Mouse (Mus musculus): ENCODE measurements around the gene Gcnt4. TPM values are rescaled to one million over a fixed set of nuclear protein-coding genes. Genes with fewer than 3 reads are reported as not detected.

Gcnt4 gene
- polyA plus RNA-seq, 1 experiment from 2014 or later: not detected

GRCm38 (mm10) chr13:96924985-96925745 is 676 bp downstream of the Gcnt4 start:
- Histone ChIP-seq H3K4me1 (ENCODE audit: control insufficient read depth, insufficient read depth, low read length) (0 out of 2 replicates have a peak, but pooled peaks cover 8% of the 10 kb centered on the region), H3K9me3 (ENCODE audit: control insufficient read depth, low read length) (no peaks in the 10 kb centered on the region), H3K27ac (ENCODE audit: low read depth, low read length) (no peak overlapping the region), H3K27me3 (ENCODE audit: control insufficient read depth, insufficient read depth, low read length) (peaks cover 17% of the 10 kb centered on the region), H3K4me3 (ENCODE audit: low read depth, low read length) (peak overlapping the region; percentile 62), H3K9ac (replicated peaks; ENCODE audit: low read depth, low read length) (peak overlapping the region; percentile 52), H3K4me2 (ENCODE audit: low read depth, low read length) (peak overlapping the region; percentile 100), H3K36me3 (ENCODE audit: control insufficient read depth, insufficient read depth, low read length) (no peaks in the 10 kb centered on the region)
- WGBS: 1% methylated on average over 53 of the region's 53 CpGs
- ATAC-seq (ENCODE audit: low read depth): peak; percentile 73

- Histone ChIP-seq H3K9ac (replicated peaks; ENCODE audit: low read depth, low read length) (no peak overlapping the region), H3K4me3 (ENCODE audit: low read depth, low read length) (no peak overlapping the region), H3K36me3 (ENCODE audit: control insufficient read depth, insufficient read depth, low read length) (no peaks in the 10 kb centered on the region), H3K4me1 (ENCODE audit: control insufficient read depth, insufficient read depth, low read length) (0 out of 2 replicates have a peak, but pooled peaks cover 8% of the 10 kb centered on the region), H3K4me2 (ENCODE audit: low read depth, low read length) (no peak overlapping the region), H3K9me3 (ENCODE audit: control insufficient read depth, low read length) (no peaks in the 10 kb centered on the region), H3K27ac (ENCODE audit: low read depth, low read length) (no peak overlapping the region), H3K27me3 (ENCODE audit: control insufficient read depth, insufficient read depth, low read length) (peaks cover 17% of the 10 kb centered on the region)
- WGBS: 43% methylated on average over 10 of the region's 10 CpGs
- ATAC-seq (ENCODE audit: low read depth): no peak
Observed at GRCm38 (mm10) chr13:96925991-96926725, 1.7 kb downstream of the Gcnt4 start.

GRCm38 (mm10) chr13:96927781-96928180 is 3.3 kb downstream of the Gcnt4 start:
- ATAC-seq (ENCODE audit: low read depth): no peak
- no peaks in the 10 kb centered on the region for H3K9me3 ChIP-seq (ENCODE audit: control insufficient read depth, low read length)
- H3K4me1 ChIP-seq (ENCODE audit: control insufficient read depth, insufficient read depth, low read length): 0 out of 2 replicates have a peak, but pooled peaks cover 8% of the 10 kb centered on the region
- H3K27ac ChIP-seq (ENCODE audit: low read depth, low read length): no peak overlapping the region
- no peaks in the 10 kb centered on the region for H3K36me3 ChIP-seq (ENCODE audit: control insufficient read depth, insufficient read depth, low read length)
- WGBS: 97% methylated on average over 1 of the region's 1 CpGs
- no peak overlapping the region for H3K9ac ChIP-seq (replicated peaks; ENCODE audit: low read depth, low read length)
- no peak overlapping the region for H3K4me2 ChIP-seq (ENCODE audit: low read depth, low read length)
- no peak overlapping the region for H3K4me3 ChIP-seq (ENCODE audit: low read depth, low read length)
- peaks cover 17% of the 10 kb centered on the region for H3K27me3 ChIP-seq (ENCODE audit: control insufficient read depth, insufficient read depth, low read length)

GRCm38 (mm10) chr13:96928432-96929039 is 4.0 kb downstream of the Gcnt4 start:
- H3K27me3 ChIP-seq (ENCODE audit: control insufficient read depth, insufficient read depth, low read length): peaks cover 17% of the 10 kb centered on the region
- no peak for ATAC-seq (ENCODE audit: low read depth)

GRCm38 (mm10) chr13:96932745-96933144 is 8.3 kb downstream of the Gcnt4 start:
- no peaks in the 10 kb centered on the region for H3K4me1 ChIP-seq (ENCODE audit: control insufficient read depth, insufficient read depth, low read length)
- H3K4me2 ChIP-seq (ENCODE audit: low read depth, low read length): no peak overlapping the region
- no peak overlapping the region for H3K4me3 ChIP-seq (ENCODE audit: low read depth, low read length)
- H3K9me3 ChIP-seq (ENCODE audit: control insufficient read depth, low read length): no peaks in the 10 kb centered on the region
- no peak overlapping the region for H3K27ac ChIP-seq (ENCODE audit: low read depth, low read length)
- H3K9ac ChIP-seq (replicated peaks; ENCODE audit: low read depth, low read length): no peak overlapping the region
- WGBS: 92% methylated on average over 5 of the region's 5 CpGs
- H3K27me3 ChIP-seq (ENCODE audit: control insufficient read depth, insufficient read depth, low read length): no peaks in the 10 kb centered on the region
- H3K36me3 ChIP-seq (ENCODE audit: control insufficient read depth, insufficient read depth, low read length): no peaks in the 10 kb centered on the region
- ATAC-seq (ENCODE audit: low read depth): no peak

More at GRCm38 (mm10) chr13:96928432-96929039, 4.0 kb downstream of the Gcnt4 start:
- H3K9me3 ChIP-seq (ENCODE audit: control insufficient read depth, low read length): no peaks in the 10 kb centered on the region
- H3K9ac ChIP-seq (replicated peaks; ENCODE audit: low read depth, low read length): no peak overlapping the region
- H3K4me3 ChIP-seq (ENCODE audit: low read depth, low read length): no peak overlapping the region
- no peaks in the 10 kb centered on the region for H3K36me3 ChIP-seq (ENCODE audit: control insufficient read depth, insufficient read depth, low read length)
- H3K4me2 ChIP-seq (ENCODE audit: low read depth, low read length): no peak overlapping the region
- 0 out of 2 replicates have a peak, but pooled peaks cover 8% of the 10 kb centered on the region for H3K4me1 ChIP-seq (ENCODE audit: control insufficient read depth, insufficient read depth, low read length)
- WGBS: 9% methylated on average over 8 of the region's 8 CpGs
- H3K27ac ChIP-seq (ENCODE audit: low read depth, low read length): no peak overlapping the region

GRCm38 (mm10) chr13:96933367-96933766 is 8.9 kb downstream of the Gcnt4 start:
- H3K4me2 ChIP-seq (ENCODE audit: low read depth, low read length): no peak overlapping the region
- no peaks in the 10 kb centered on the region for H3K4me1 ChIP-seq (ENCODE audit: control insufficient read depth, insufficient read depth, low read length)
- H3K27ac ChIP-seq (ENCODE audit: low read depth, low read length): no peak overlapping the region
- no peak overlapping the region for H3K9ac ChIP-seq (replicated peaks; ENCODE audit: low read depth, low read length)
- no peaks in the 10 kb centered on the region for H3K9me3 ChIP-seq (ENCODE audit: control insufficient read depth, low read length)
- no peak for ATAC-seq (ENCODE audit: low read depth)
- no peaks in the 10 kb centered on the region for H3K36me3 ChIP-seq (ENCODE audit: control insufficient read depth, insufficient read depth, low read length)
- H3K4me3 ChIP-seq (ENCODE audit: low read depth, low read length): no peak overlapping the region
- WGBS: 60% methylated on average over 8 of the region's 8 CpGs
- H3K27me3 ChIP-seq (ENCODE audit: control insufficient read depth, insufficient read depth, low read length): no peaks in the 10 kb centered on the region

- Histone ChIP-seq H3K9me3 (ENCODE audit: control insufficient read depth, low read length) (no peaks in the 10 kb centered on the region), H3K9ac (replicated peaks; ENCODE audit: low read depth, low read length) (no peak overlapping the region), H3K4me3 (ENCODE audit: low read depth, low read length) (no peak overlapping the region), H3K36me3 (ENCODE audit: control insufficient read depth, insufficient read depth, low read length) (no peaks in the 10 kb centered on the region), H3K27ac (ENCODE audit: low read depth, low read length) (no peak overlapping the region), H3K4me2 (ENCODE audit: low read depth, low read length) (no peak overlapping the region), H3K4me1 (ENCODE audit: control insufficient read depth, insufficient read depth, low read length) (no peaks in the 10 kb centered on the region), H3K27me3 (ENCODE audit: control insufficient read depth, insufficient read depth, low read length) (no peaks in the 10 kb centered on the region)
- ATAC-seq (ENCODE audit: low read depth): no peak
- 21% methylated on average over 6 of the region's 6 CpGs for whole genome bisulfite sequencing
Observed at GRCm38 (mm10) chr13:96936173-96936777, 11.8 kb downstream of the Gcnt4 start.

- Histone ChIP-seq H3K36me3 (ENCODE audit: control insufficient read depth, insufficient read depth, low read length) (no peaks in the 10 kb centered on the region), H3K9ac (replicated peaks; ENCODE audit: low read depth, low read length) (no peak overlapping the region), H3K4me1 (ENCODE audit: control insufficient read depth, insufficient read depth, low read length) (no peaks in the 10 kb centered on the region), H3K27ac (ENCODE audit: low read depth, low read length) (no peak overlapping the region), H3K4me3 (ENCODE audit: low read depth, low read length) (no peak overlapping the region), H3K27me3 (ENCODE audit: control insufficient read depth, insufficient read depth, low read length) (no peaks in the 10 kb centered on the region), H3K4me2 (ENCODE audit: low read depth, low read length) (no peak overlapping the region), H3K9me3 (ENCODE audit: control insufficient read depth, low read length) (no peaks in the 10 kb centered on the region)
- 70% methylated on average over 10 of the region's 10 CpGs for whole genome bisulfite sequencing
- no peak for ATAC-seq (ENCODE audit: low read depth)
Observed at GRCm38 (mm10) chr13:96937059-96937558, 12.6 kb downstream of the Gcnt4 start.

Data from neural tube, embryonic 14.5 days (tissue).